Mouse (Mus musculus) megakaryocyte, embryonic 14.5 days (primary cell): ENCODE measurements at regions not wholly inside any gene's neighbourhood (a gene's known extent, or its start where the extent isn't known, plus 50 kb on each side); places are given as distances from the start of the nearest gene placed in this dataset.

Experiments used
- FLI1 ChIP-seq: IDR thresholded peaks from 2 replicates; pipeline ENCODE4 v1.6.1; 2012; ENCODE audit warnings: low read length, inconsistent platforms, mixed read lengths
- GATA1 ChIP-seq: IDR thresholded peaks from 3 replicates; pipeline ENCODE4 v1.6.1; 2012; ENCODE audit warnings: mixed read lengths, low read length, inconsistent platforms, borderline replicate concordance

DNA sequence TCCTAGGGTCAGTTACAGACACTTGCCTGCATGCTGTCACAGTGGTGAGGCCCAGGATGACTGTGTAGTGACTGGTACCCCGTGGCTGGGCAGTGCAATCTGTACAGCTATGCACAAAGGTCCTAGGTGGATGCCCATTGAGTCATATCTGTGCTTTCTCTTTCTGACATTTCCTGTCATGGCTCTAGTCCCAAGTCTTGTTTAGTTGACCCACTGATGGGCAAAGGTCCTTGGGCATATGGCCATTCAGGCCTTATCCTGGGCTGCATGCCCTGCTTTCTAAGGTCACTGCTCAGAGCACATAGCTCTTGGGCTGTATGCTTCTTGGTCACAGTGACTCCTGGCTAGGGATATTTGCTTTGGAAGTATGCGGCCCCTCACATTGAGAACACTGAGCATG, 160.4 kb downstream of the Cyld start:
- TF ChIP-seq GATA1 (no peak), FLI1 (no peak)
